Mouse (Mus musculus) kidney, embryonic 16.5 days (tissue): ENCODE measurements around the gene Rps6kl1. TPM values are rescaled to one million over a fixed set of nuclear protein-coding genes. Genes with fewer than 3 reads are reported as not detected.

Experiments used
- polyA plus RNA-seq: library from polyadenylated mRNA; unstranded; fragments of >200 nt; fragmentation: Nextera tagmentation; extraction: Ambion mirVana; gene quantifications from 2 replicates; pipeline ENCODE4 v1.2.1, GENCODE M21; 2015

Rps6kl1 gene
- polyA plus RNA-seq, 1 experiment from 2014 or later, result 0.86 TPM

Other genes with a start within 250 kb of the Rps6kl1 start
- 135 and 144 TPM in 2 replicates for gene Fcf1, start 180.4 kb downstream of the Rps6kl1 start, polyA plus RNA-seq
- gene Arel1, start 180.4 kb downstream of the Rps6kl1 start, polyA plus RNA-seq, result 13.5 and 14.5 TPM in 2 replicates
- gene Ylpm1, start 154.9 kb downstream of the Rps6kl1 start, polyA plus RNA-seq, result 26.4 and 29.5 TPM in 2 replicates
- gene Prox2, start 40.5 kb downstream of the Rps6kl1 start, polyA plus RNA-seq, result 3.7 and 4.9 TPM in 2 replicates
- 153 TPM in 2 replicates for gene Dlst, start 40.4 kb downstream of the Rps6kl1 start, polyA plus RNA-seq
- gene Pgf, start 26.5 kb upstream of the Rps6kl1 start, polyA plus RNA-seq, result 16.9 and 18.4 TPM in 2 replicates
- gene Eif2b2, start 68.2 kb upstream of the Rps6kl1 start, polyA plus RNA-seq, result 108 and 110 TPM in 2 replicates
- 9.7 and 10.9 TPM in 2 replicates for gene Mlh3, start 119.3 kb upstream of the Rps6kl1 start, polyA plus RNA-seq
- gene Acyp1, start 137.2 kb upstream of the Rps6kl1 start, polyA plus RNA-seq, result 57.4 and 57.5 TPM in 2 replicates
- gene Zc2hc1c, start 137.3 kb upstream of the Rps6kl1 start, polyA plus RNA-seq, result 4.1 and 4.4 TPM in 2 replicates
- 20.7 and 23.9 TPM in 2 replicates for gene Nek9, start 188.1 kb upstream of the Rps6kl1 start, polyA plus RNA-seq
- gene Tmed10, start 223.6 kb upstream of the Rps6kl1 start, polyA plus RNA-seq, result 347 and 350 TPM in 2 replicates